Mouse (Mus musculus) limb, embryonic 14.5 days (tissue): ENCODE measurements around the gene Fam216a. TPM values are rescaled to one million over a fixed set of nuclear protein-coding genes. Genes with fewer than 3 reads are reported as not detected.

Source experiments
- ATAC-seq: fragments of 200-750 bp; cut with Nextera tagmentation; 2 replicates; pipeline ENCODE4 v1.8.0; 2017; ENCODE audit warnings: low read depth, moderate number of reproducible peaks, moderate TSS enrichment; ENCODE audit not compliant: low FRiP score
- DNase-seq: peaks from one replicate; pipeline ENCODE4 v3.0.0-alpha.2; 2015; ENCODE audit warnings: low spot score
- H3K27ac ChIP-seq: fragments of 300-500 bp; sonication (generic); replicated peaks from 2 replicates; pipeline ENCODE4 v1.5.1; 2014; ENCODE audit warnings: low read depth, mild to moderate bottlenecking, low read length, moderate library complexity, mixed read lengths
- H3K27me3 ChIP-seq: fragments of 300-500 bp; sonication (generic); 2 replicates; pipeline ENCODE4 v1.6.1; 2014; ENCODE audit warnings: low read length, mixed read lengths; ENCODE audit not compliant: control insufficient read depth, insufficient read depth
- H3K36me3 ChIP-seq: fragments of 300-500 bp; sonication (generic); 2 replicates; pipeline ENCODE4 v1.6.1; 2014; ENCODE audit warnings: mild to moderate bottlenecking, low read length, moderate library complexity, mixed read lengths; ENCODE audit not compliant: control insufficient read depth, insufficient read depth
- H3K4me1 ChIP-seq: fragments of 300-500 bp; sonication (generic); 2 replicates; pipeline ENCODE4 v1.6.1; 2014; ENCODE audit warnings: antibody characterized with exemption, low read length, mixed read lengths; ENCODE audit not compliant: control insufficient read depth, insufficient read depth
- H3K4me2 ChIP-seq: fragments of 300-500 bp; sonication (generic); replicated peaks from 2 replicates; pipeline ENCODE4 v1.6.1; 2014; ENCODE audit warnings: low read depth, mild to moderate bottlenecking, low read length, moderate library complexity; ENCODE audit not compliant: severe bottlenecking
- H3K4me3 ChIP-seq: fragments of 300-500 bp; sonication (generic); replicated peaks from 2 replicates; pipeline ENCODE4 v1.5.1; 2014; ENCODE audit warnings: low read length
- H3K9ac ChIP-seq: fragments of 300-500 bp; sonication (generic); 2 replicates; pipeline ENCODE4 v1.6.1; 2014; ENCODE audit warnings: mild to moderate bottlenecking, low read depth, low read length, moderate library complexity; ENCODE audit not compliant: severe bottlenecking
- H3K9me3 ChIP-seq: fragments of 300-500 bp; sonication (generic); 2 replicates; pipeline ENCODE4 v1.6.1; 2016; ENCODE audit warnings: low read length; ENCODE audit not compliant: control insufficient read depth
- POLR2A ChIP-seq: fragments of 200-500 bp; IDR thresholded peaks from 2 replicates; pipeline ENCODE4 v1.8.0; 2012; ENCODE audit warnings: inconsistent platforms, mild to moderate bottlenecking, moderate library complexity, borderline replicate concordance; ENCODE audit not compliant: insufficient read depth, insufficient read length; ENCODE audit errors: extremely low read depth
- WGBS: fragments of 180-500 bp; shearing (Covaris S2); extraction: QIAGEN DNeasy Blood & Tissue Kit; methylation state at CpG from one replicate; pipeline ENCODE4 v1.1.7; 2014; 5-methylcytosine and 5-hydroxymethylcytosine counted together
- polyA plus RNA-seq, 2 experiments: library from polyadenylated mRNA; depleted of rRNA in 1 of 2; stranded (reverse) in 1 of 2; unstranded in 1 of 2; fragments of >200 nt; fragmentation: Nextera tagmentation in 1 of 2; extraction: Ambion mirVana in 1 of 2; gene quantifications; 2 replicates each; pipeline versions ENCODE4 v1.2.1 to v1.2.3; 2012 to 2014

Fam216a gene
- polyA plus RNA-seq, 2 experiments, result 78.1 to 79.1 TPM

- Histone ChIP-seq H3K9ac (no peak overlapping the region), H3K4me2 (peak overlapping the region; percentile 67; the same call in 1 of the 2 replicates), H3K4me1 (peaks cover 7% of the 10 kb centered on the region; the same call in 1 of the 2 replicates), H3K4me3 (peak overlapping the region; percentile 79), H3K27me3 (no peaks in the 10 kb centered on the region), H3K9me3 (no peaks in the 10 kb centered on the region), H3K36me3 (0 out of 2 replicates have a peak, but pooled peaks cover 3% of the 10 kb centered on the region), H3K27ac (no peak overlapping the region)
- peak; percentile 55; the same call in 1 of the 2 replicates for ATAC-seq
- no peak for DNase-seq
- 52% methylated on average over 15 of the region's 16 CpGs for WGBS
- no peak for TF ChIP-seq POLR2A
Measured at GRCm38 (mm10) chr5:122391178-122391785, 19.1 kb upstream of the Fam216a start.

- peaks cover 7% of the 10 kb centered on the region; the same call in 1 of the 2 replicates for H3K4me1 ChIP-seq
- TF ChIP-seq POLR2A, result no peak
- 0 out of 2 replicates have a peak, but pooled peaks cover 3% of the 10 kb centered on the region for H3K36me3 ChIP-seq
- H3K9ac ChIP-seq, result no peak overlapping the region
- DNase-seq, result no peak
- H3K4me3 ChIP-seq, result no peak overlapping the region
- H3K27me3 ChIP-seq, result no peaks in the 10 kb centered on the region
- no peak overlapping the region for H3K4me2 ChIP-seq
- ATAC-seq, result no peak
- H3K9me3 ChIP-seq, result no peaks in the 10 kb centered on the region
- no peak overlapping the region for H3K27ac ChIP-seq
Measured at GRCm38 (mm10) chr5:122390671-122391070, 18.5 kb upstream of the Fam216a start.

GRCm38 (mm10) chr5:122390006-122390405 is 17.8 kb upstream of the Fam216a start:
- Histone ChIP-seq H3K27me3 (no peaks in the 10 kb centered on the region), H3K4me3 (no peak overlapping the region), H3K4me2 (no peak overlapping the region), H3K27ac (no peak overlapping the region), H3K4me1 (peaks cover 7% of the 10 kb centered on the region; the same call in 1 of the 2 replicates), H3K36me3 (0 out of 2 replicates have a peak, but pooled peaks cover 3% of the 10 kb centered on the region), H3K9ac (no peak overlapping the region), H3K9me3 (no peaks in the 10 kb centered on the region)
- WGBS, result 88% methylated on average over 5 of the region's 5 CpGs
- DNase-seq (no peak), ATAC-seq (no peak)
- no peak for TF ChIP-seq POLR2A

GRCm38 (mm10) chr5:122379374-122380155 is 7.4 kb upstream of the Fam216a start:
- Histone ChIP-seq H3K27ac (no peak overlapping the region), H3K36me3 (peaks cover 53% of the 10 kb centered on the region), H3K4me1 (no peaks in the 10 kb centered on the region), H3K4me3 (no peak overlapping the region), H3K27me3 (no peaks in the 10 kb centered on the region), H3K9ac (no peak overlapping the region), H3K4me2 (no peak overlapping the region), H3K9me3 (no peaks in the 10 kb centered on the region)
- ATAC-seq (peak; percentile 63; the same call in 1 of the 2 replicates), DNase-seq (peak; percentile 65)
- 57% methylated on average over 10 of the region's 11 CpGs for WGBS
- TF ChIP-seq POLR2A, result no peak

- Histone ChIP-seq H3K9me3 (no peaks in the 10 kb centered on the region), H3K4me2 (no peak overlapping the region), H3K4me1 (peaks cover 3% of the 10 kb centered on the region; the same call in 1 of the 2 replicates), H3K27ac (no peak overlapping the region), H3K4me3 (no peak overlapping the region), H3K9ac (no peak overlapping the region), H3K27me3 (no peaks in the 10 kb centered on the region), H3K36me3 (peaks cover 58% of the 10 kb centered on the region)
- ATAC-seq (no peak), DNase-seq (no peak)
- 94% methylated on average over 12 of the region's 12 CpGs for WGBS
- TF ChIP-seq POLR2A, result no peak
Measured at GRCm38 (mm10) chr5:122378171-122378570, 6.0 kb upstream of the Fam216a start.
